Mouse (Mus musculus): Measurements from ENCODE around the gene Slc11a2. TPM values are rescaled to one million over a fixed set of nuclear protein-coding genes. Genes with fewer than 3 reads are reported as not detected.

The Slc11a2 gene
- polyA plus RNA-seq, 1 experiment: 53.2 TPM

GRCm38 (mm10) chr15:100421059-100421757 lies 3.7 kb downstream of the Slc11a2 start:
- H3K4me1 ChIP-seq (ENCODE audit: control insufficient read depth, insufficient read depth, low read length): peaks cover 7% of the 10 kb centered on the region
- DNase-seq: no peak
- WGBS: 27% methylated on average over 8 of the region's 8 CpGs
- no peak overlapping the region for H3K4me3 ChIP-seq (replicated peaks; ENCODE audit: extremely low read depth, low read depth, low read length)
- no peak for TF ChIP-seq POLR2A (IDR thresholded peaks at IDR 0.05; ENCODE audit: borderline replicate concordance, extremely low read depth, low read depth, low read length)
- TF ChIP-seq CTCF (IDR thresholded peaks at IDR 0.05; ENCODE audit: insufficient read depth, low read length): no peak

GRCm38 (mm10) chr15:100419901-100420745 lies 4.7 kb downstream of the Slc11a2 start:
- no peak overlapping the region for H3K4me3 ChIP-seq (replicated peaks; ENCODE audit: extremely low read depth, low read depth, low read length)
- WGBS: 57% methylated on average over 9 of the region's 9 CpGs
- H3K4me1 ChIP-seq (ENCODE audit: control insufficient read depth, insufficient read depth, low read length): peaks cover 7% of the 10 kb centered on the region
- DNase-seq: no peak
- TF ChIP-seq CTCF (IDR thresholded peaks at IDR 0.05; ENCODE audit: insufficient read depth, low read length) (no peak), POLR2A (IDR thresholded peaks at IDR 0.05; ENCODE audit: borderline replicate concordance, extremely low read depth, low read depth, low read length) (no peak)

- Histone ChIP-seq H3K4me3 (replicated peaks; ENCODE audit: extremely low read depth, low read depth, low read length) (no peak overlapping the region), H3K4me1 (ENCODE audit: control insufficient read depth, insufficient read depth, low read length) (peaks cover 7% of the 10 kb centered on the region)
- DNase-seq: no peak
- 66% methylated on average over 8 of the region's 8 CpGs for WGBS
- TF ChIP-seq CTCF (IDR thresholded peaks at IDR 0.05; ENCODE audit: insufficient read depth, low read length) (no peak), POLR2A (IDR thresholded peaks at IDR 0.05; ENCODE audit: borderline replicate concordance, extremely low read depth, low read depth, low read length) (no peak)
These were observed 5.6 kb downstream of the Slc11a2 start for GRCm38 (mm10) chr15:100419311-100419710.

- Histone ChIP-seq H3K4me3 (replicated peaks; ENCODE audit: extremely low read depth, low read depth, low read length) (no peak overlapping the region), H3K4me1 (ENCODE audit: control insufficient read depth, insufficient read depth, low read length) (peaks cover 3% of the 10 kb centered on the region)
- 80% methylated on average over 9 of the region's 9 CpGs for WGBS
- TF ChIP-seq CTCF (IDR thresholded peaks at IDR 0.05; ENCODE audit: insufficient read depth, low read length) (no peak), POLR2A (IDR thresholded peaks at IDR 0.05; ENCODE audit: borderline replicate concordance, extremely low read depth, low read depth, low read length) (no peak)
- DNase-seq: no peak
These were observed 6.9 kb downstream of the Slc11a2 start for GRCm38 (mm10) chr15:100417854-100418450.

DNA sequence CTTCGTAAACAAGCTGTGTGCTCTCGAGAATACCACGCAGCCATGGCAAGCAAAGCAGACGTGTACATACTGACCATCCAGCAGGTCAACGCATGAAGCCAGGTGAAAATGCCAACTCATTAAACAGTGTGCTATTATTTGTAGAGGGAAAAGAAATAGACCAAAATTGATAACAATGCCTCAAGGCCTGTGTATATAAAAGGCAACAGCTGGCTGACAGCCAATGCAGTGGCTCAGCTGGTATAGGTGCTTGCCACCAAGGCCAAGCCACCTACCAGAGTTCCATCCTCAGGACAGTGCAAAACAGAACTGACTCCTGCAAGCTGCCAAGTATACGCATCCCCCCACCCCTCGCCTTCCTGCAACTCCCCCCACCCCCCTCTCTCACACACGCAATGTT lies 9.2 kb downstream of the Slc11a2 start:
- Histone ChIP-seq H3K4me1 (ENCODE audit: control insufficient read depth, insufficient read depth, low read length) (no peaks in the 10 kb centered on the region), H3K4me3 (replicated peaks; ENCODE audit: extremely low read depth, low read depth, low read length) (no peak overlapping the region)
- no peak for TF ChIP-seq CTCF (IDR thresholded peaks at IDR 0.05; ENCODE audit: insufficient read depth, low read length)
- no peak for TF ChIP-seq POLR2A (IDR thresholded peaks at IDR 0.05; ENCODE audit: borderline replicate concordance, extremely low read depth, low read depth, low read length)
- 74% methylated on average over 8 of the region's 8 CpGs for WGBS
- DNase-seq: no peak

DNA sequence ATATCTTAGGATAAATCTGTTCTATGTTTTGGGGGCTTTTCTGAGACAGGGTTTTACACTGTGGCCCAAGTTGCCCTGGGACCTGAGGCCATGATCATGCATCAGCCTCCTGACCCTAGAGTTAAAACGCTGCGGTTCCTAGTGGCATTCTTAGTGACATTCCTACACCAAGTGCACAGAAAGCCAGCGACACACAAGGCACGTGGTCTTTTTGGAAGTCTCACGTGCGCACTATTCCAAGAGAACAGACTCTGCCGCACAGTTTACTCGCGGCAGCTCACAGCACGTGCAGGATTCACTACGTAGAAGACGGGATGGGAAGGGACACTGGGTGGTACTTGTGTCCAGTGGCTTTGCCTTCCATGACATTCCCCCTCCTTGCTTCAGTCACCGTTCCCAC lies 9.9 kb downstream of the Slc11a2 start:
- no peak for TF ChIP-seq CTCF (IDR thresholded peaks at IDR 0.05; ENCODE audit: insufficient read depth, low read length)
- TF ChIP-seq POLR2A (IDR thresholded peaks at IDR 0.05; ENCODE audit: borderline replicate concordance, extremely low read depth, low read depth, low read length): no peak
- WGBS: 87% methylated on average over 13 of the region's 13 CpGs
- DNase-seq: no peak
- H3K4me1 ChIP-seq (ENCODE audit: control insufficient read depth, insufficient read depth, low read length): no peaks in the 10 kb centered on the region
- no peak overlapping the region for H3K4me3 ChIP-seq (replicated peaks; ENCODE audit: extremely low read depth, low read depth, low read length)

GRCm38 (mm10) chr15:100414011-100414410 lies 10.9 kb downstream of the Slc11a2 start:
- TF ChIP-seq CTCF (IDR thresholded peaks at IDR 0.05; ENCODE audit: insufficient read depth, low read length) (no peak), POLR2A (IDR thresholded peaks at IDR 0.05; ENCODE audit: borderline replicate concordance, extremely low read depth, low read depth, low read length) (no peak)
- Histone ChIP-seq H3K4me1 (ENCODE audit: control insufficient read depth, insufficient read depth, low read length) (no peaks in the 10 kb centered on the region), H3K4me3 (replicated peaks; ENCODE audit: extremely low read depth, low read depth, low read length) (no peak overlapping the region)
- no peak for DNase-seq
- 46% methylated on average over 4 of the region's 4 CpGs for WGBS

- Histone ChIP-seq H3K4me1 (ENCODE audit: control insufficient read depth, insufficient read depth, low read length) (no peaks in the 10 kb centered on the region), H3K4me3 (replicated peaks; ENCODE audit: extremely low read depth, low read depth, low read length) (no peak overlapping the region)
- WGBS: 80% methylated on average over 4 of the region's 5 CpGs
- no peak for DNase-seq
- no peak for TF ChIP-seq CTCF (IDR thresholded peaks at IDR 0.05; ENCODE audit: insufficient read depth, low read length)
These were observed 11.6 kb downstream of the Slc11a2 start for GRCm38 (mm10) chr15:100413306-100413705.

- no peak overlapping the region for H3K4me3 ChIP-seq (replicated peaks; ENCODE audit: extremely low read depth, low read depth, low read length)
- WGBS: 83% methylated on average over 5 of the region's 5 CpGs
- H3K4me1 ChIP-seq (ENCODE audit: control insufficient read depth, insufficient read depth, low read length): no peaks in the 10 kb centered on the region
- TF ChIP-seq CTCF (IDR thresholded peaks at IDR 0.05; ENCODE audit: insufficient read depth, low read length) (no peak), POLR2A (IDR thresholded peaks at IDR 0.05; ENCODE audit: borderline replicate concordance, extremely low read depth, low read depth, low read length) (no peak)
- DNase-seq: no peak
These were observed 13.1 kb downstream of the Slc11a2 start for GRCm38 (mm10) chr15:100411731-100412130.
